Mouse (Mus musculus) v-Abl transformed pro-B cells (cell line): ENCODE measurements around the gene Vhl.
"Not testable (repeated sequence)": the region's sequence is repeated elsewhere in the genome, so short reads cannot be mapped to it uniquely, and the experiment has no call there.

Experiments
- in situ Hi-C, 2 experiments: fragments of 400-800 bp; cut with MboI; formaldehyde crosslinking; loops; one replicate each; pipeline ENCODE4 v1.15.1; 2025; ENCODE audit not compliant: unreplicated experiment in 2 of 2

Vhl gene

GRCm38 (mm10) chr6:113659648-113660491, 36.1 kb downstream of the Vhl start:
- in situ Hi-C loops: no loop called here

GRCm38 (mm10) chr6:113660492-113661352, 37.0 kb downstream of the Vhl start:
- in situ Hi-C loops: no loop called here

GRCm38 (mm10) chr6:113661353-113662241, 37.8 kb downstream of the Vhl start:
- in situ Hi-C loops: no loop called here

- in situ Hi-C loops: no loop called here
These were observed 39.4 kb downstream of the Vhl start for GRCm38 (mm10) chr6:113662964-113663700.

- in situ Hi-C loops: no loop called here
These were observed 40.5 kb downstream of the Vhl start for GRCm38 (mm10) chr6:113664305-113664704.

- in situ Hi-C loops: no loop called here
These were observed 43.9 kb downstream of the Vhl start for GRCm38 (mm10) chr6:113667611-113668122.

- in situ Hi-C loops: no loop called here
These were observed 44.8 kb downstream of the Vhl start for GRCm38 (mm10) chr6:113668287-113669154.

GRCm38 (mm10) chr6:113669821-113670220, 46.1 kb downstream of the Vhl start:
- in situ Hi-C loops: no loop called here

- in situ Hi-C loops: not testable (repeated sequence)
These were observed 48.3 kb downstream of the Vhl start for GRCm38 (mm10) chr6:113672029-113672428.

- in situ Hi-C loops: no loop called here
These were observed 49.2 kb downstream of the Vhl start for GRCm38 (mm10) chr6:113672989-113673388.

- in situ Hi-C loops: loop anchor here in 1 of 2 experiments (5.0 kb wide), 1 partner anchor 38 kb away; the partner anchor contains the start of gene Irak2
These were observed 51.5 kb downstream of the Vhl start for GRCm38 (mm10) chr6:113675234-113675633.

GRCm38 (mm10) chr6:113675991-113676390, 52.2 kb downstream of the Vhl start:
- in situ Hi-C loops: loop anchor here in 1 of 2 experiments (5.0 kb wide), 1 partner anchor 39 kb away; the partner anchor contains the start of gene Irak2

GRCm38 (mm10) chr6:113677070-113677734, 53.4 kb downstream of the Vhl start:
- in situ Hi-C loops: loop anchor here in 1 of 2 experiments (5.0 kb wide), 1 partner anchor 40 kb away; the partner anchor contains the start of gene Irak2

- in situ Hi-C loops: loop anchor here in 1 of 2 experiments (5.0 kb wide), 1 partner anchor 41 kb away; the partner anchor contains the start of gene Irak2
These were observed 54.7 kb downstream of the Vhl start for GRCm38 (mm10) chr6:113678246-113679012.

- in situ Hi-C loops: loop anchor here (5.0 kb wide), 1 partner anchor 43 kb away; the partner anchor contains the start of gene Irak2 (in 2 of the 2)
These were observed 56.3 kb downstream of the Vhl start for GRCm38 (mm10) chr6:113679993-113680566.
